Mouse (Mus musculus): Measurements from ENCODE around the gene Tmem104.

GRCm38 (mm10) chr11:115150741-115151254 lies 36.5 kb upstream of the Tmem104 start:
- TF ChIP-seq CEBPB (IDR thresholded peaks at IDR 0.05; ENCODE audit: low read depth), result no peak
- no peak for TF ChIP-seq CTCF (IDR thresholded peaks at IDR 0.05; ENCODE audit: control insufficient read depth, insufficient read depth, insufficient read length)
- no peak for TF ChIP-seq MAX (IDR thresholded peaks at IDR 0.05)

Measured in C2C12 (cell line).